Comparison of ENCODE assay signal across 9 mouse cellular contexts in genomic region chr14:34501447-34501803, GRCm38 (mm10). TPM values are rescaled to one million over a fixed set of nuclear protein-coding genes. Genes with fewer than 3 reads are reported as not detected.
DNase-seq lines count a peak whose midpoint lies in the region; ATAC-seq lines count a peak whose summit lies in the region.
"Had no signal": no experiment of that assay in that cellular context is flagged by ENCODE, and none has a peak within 500 bp of the region (broad histone marks: within the 10 kb centered on the region; RNA-seq: fewer than 3 reads in every experiment).

No protein-coding gene starts in this region.

- DNase-seq in heart, embryonic 10.5 days (ENCODE audit: low spot score): no peak
- no peak for DNase-seq in heart, postnatal 36 days
- peak; percentile 70 for DNase-seq in A20 (ENCODE audit: low read depth, low spot score)
- DNase-seq in embryonic facial prominence, embryonic 14.5 days (ENCODE audit: low spot score): peak; percentile 43
- DNase-seq in left cerebral cortex, postnatal 4 days: no peak
- DNase-seq in frontal cortex, postnatal 14 days (ENCODE audit: low spot score in 2 of 2): no peak

- no peak for ATAC-seq in embryonic facial prominence, embryonic 14.5 days (ENCODE audit: low read depth)
- ATAC-seq in limb, embryonic 13.5 days (ENCODE audit: low FRiP score, low read depth): no peak
- ATAC-seq in stomach, embryonic 15.5 days (ENCODE audit: insufficient read depth, low FRiP score, low read depth): no peak

- intact Hi-C loops in heart, postnatal 36 days (cut with DNase I): loop anchor here (1.0 to 2.0 kb wide), 2 partner anchors 15 to 42 kb away; no protein-coding TSS in a partner anchor
- intact Hi-C loops in left cerebral cortex, postnatal 4 days (cut with DNase I): loop anchor here (5.0 kb wide), 1 partner anchor 46 kb away; no protein-coding TSS in a partner anchor

- peak overlapping the region; percentile 65 for H3K4me2 ChIP-seq in embryonic facial prominence, embryonic 14.5 days (ENCODE audit: low read depth, low read length)
- H3K4me2 ChIP-seq in limb, embryonic 13.5 days (replicated peaks): peak overlapping the region; percentile 69
- peak overlapping the region; percentile 64 for H3K4me2 ChIP-seq in stomach, embryonic 15.5 days

- H3K9me3 ChIP-seq in heart, embryonic 10.5 days: no peaks in the 10 kb centered on the region
- no peaks in the 10 kb centered on the region for H3K9me3 ChIP-seq in embryonic facial prominence, embryonic 14.5 days (ENCODE audit: control insufficient read depth, low read length)
- no peaks in the 10 kb centered on the region for H3K9me3 ChIP-seq in limb, embryonic 13.5 days
- H3K9me3 ChIP-seq in stomach, embryonic 15.5 days: no peaks in the 10 kb centered on the region

- H3K36me3 ChIP-seq in heart, embryonic 10.5 days: no peaks in the 10 kb centered on the region
- no peaks in the 10 kb centered on the region for H3K36me3 ChIP-seq in embryonic facial prominence, embryonic 14.5 days (ENCODE audit: control insufficient read depth, insufficient read depth, low read length)
- no peaks in the 10 kb centered on the region for H3K36me3 ChIP-seq in limb, embryonic 13.5 days
- H3K36me3 ChIP-seq in stomach, embryonic 15.5 days: no peaks in the 10 kb centered on the region

- peak overlapping the region; percentile 100 for H3K9ac ChIP-seq in embryonic facial prominence, embryonic 14.5 days (ENCODE audit: low read depth, low read length)
- H3K9ac ChIP-seq in limb, embryonic 13.5 days: peak overlapping the region; percentile 99
- peak overlapping the region; percentile 98; the same call in 1 of the 2 replicates for H3K9ac ChIP-seq in stomach, embryonic 15.5 days

- under 1% methylated on average over 16 of the region's 16 CpGs for WGBS in heart, embryonic 10.5 days
- WGBS in embryonic facial prominence, embryonic 14.5 days: under 1% methylated on average over 16 of the region's 16 CpGs
- under 1% methylated on average over 16 of the region's 16 CpGs for WGBS in limb, embryonic 13.5 days
- under 1% methylated on average over 16 of the region's 16 CpGs for WGBS in stomach, embryonic 15.5 days

- peaks cover 60% of the 10 kb centered on the region for H3K4me1 ChIP-seq in heart, embryonic 10.5 days
- peaks cover 36% of the 10 kb centered on the region for H3K4me1 ChIP-seq in embryonic facial prominence, embryonic 14.5 days (ENCODE audit: control insufficient read depth, insufficient read depth, low read length)
- H3K4me1 ChIP-seq in limb, embryonic 13.5 days: peaks cover 51% of the 10 kb centered on the region
- H3K4me1 ChIP-seq in stomach, embryonic 15.5 days: peaks cover 6% of the 10 kb centered on the region; the same call in 1 of the 2 replicates

- H3K4me3 ChIP-seq in heart, embryonic 10.5 days: peak overlapping the region; percentile 96
- peak overlapping the region; percentile 98 for H3K4me3 ChIP-seq in embryonic facial prominence, embryonic 14.5 days (ENCODE audit: low read depth, low read length)
- H3K4me3 ChIP-seq in limb, embryonic 13.5 days: peak overlapping the region; percentile 83
- peak overlapping the region; percentile 92 for H3K4me3 ChIP-seq in stomach, embryonic 15.5 days (replicated peaks)

- no peaks in the 10 kb centered on the region for H3K27me3 ChIP-seq in heart, embryonic 10.5 days (ENCODE audit: insufficient read depth, poor library complexity, severe bottlenecking)
- H3K27me3 ChIP-seq in embryonic facial prominence, embryonic 14.5 days (replicated peaks; ENCODE audit: control insufficient read depth, insufficient read depth, low read length): no peaks in the 10 kb centered on the region
- H3K27me3 ChIP-seq in limb, embryonic 13.5 days: no peaks in the 10 kb centered on the region
- H3K27me3 ChIP-seq in stomach, embryonic 15.5 days (replicated peaks): no peaks in the 10 kb centered on the region

- peak overlapping the region; percentile 100 for H3K27ac ChIP-seq in heart, embryonic 10.5 days
- H3K27ac ChIP-seq in embryonic facial prominence, embryonic 14.5 days (replicated peaks; ENCODE audit: low read depth, low read length): peak overlapping the region; percentile 99
- peak overlapping the region; percentile 99 for H3K27ac ChIP-seq in limb, embryonic 13.5 days
- H3K27ac ChIP-seq in stomach, embryonic 15.5 days: peak overlapping the region; percentile 97

RNA-seq across cellular contexts. Expression of gene Bmpr1a, which starts 1.7 kb away (rescaled TPM):
- polyA plus RNA-seq in heart, embryonic 10.5 days (2016; fragmentation: Nextera tagmentation; extraction: Ambion mirVana): 48.0 and 48.9 TPM in 2 replicates
- total RNA-seq in heart, postnatal 36 days (2021): 10 to 100 TPM; 60.5 to 71.4 TPM
- 65.0 and 68.7 TPM in 2 replicates for polyA plus RNA-seq in embryonic facial prominence, embryonic 14.5 days (2014; fragmentation: Nextera tagmentation; extraction: Ambion mirVana)
- 63.1 and 71.3 TPM in 2 replicates for polyA plus RNA-seq in limb, embryonic 13.5 days (2015; fragmentation: Nextera tagmentation; extraction: Ambion mirVana)
- polyA plus RNA-seq in stomach, embryonic 15.5 days (2015; fragmentation: Nextera tagmentation; extraction: Ambion mirVana): 47.1 and 49.9 TPM in 2 replicates
- total RNA-seq in left cerebral cortex, postnatal 4 days (2021): 10 to 100 TPM; 37.9 to 47.0 TPM

RNA-seq across cellular contexts. Expression of gene 9230112D13Rik, which starts 21.2 kb away (rescaled TPM):
- not detected in 2 replicates for polyA plus RNA-seq in heart, embryonic 10.5 days (2016; fragmentation: Nextera tagmentation; extraction: Ambion mirVana)
- not detected for total RNA-seq in heart, postnatal 36 days (2021)
- polyA plus RNA-seq in embryonic facial prominence, embryonic 14.5 days (2014; fragmentation: Nextera tagmentation; extraction: Ambion mirVana): not detected in 2 replicates
- polyA plus RNA-seq in limb, embryonic 13.5 days (2015; fragmentation: Nextera tagmentation; extraction: Ambion mirVana): not detected in 2 replicates
- polyA plus RNA-seq in stomach, embryonic 15.5 days (2015; fragmentation: Nextera tagmentation; extraction: Ambion mirVana): not detected in 2 replicates
- total RNA-seq in left cerebral cortex, postnatal 4 days (2021): not detected
- total RNA-seq: layer of hippocampus, adult 18-20 months had no signal

Comparison
In these comparisons a context has a peak if more than half of its experiments do, and no peak if none do; other contexts are left out.
1. DNase-seq: peak in A20 (single experiment) and embryonic facial prominence, embryonic 14.5 days (single experiment); none in heart, embryonic 10.5 days (single experiment), heart, postnatal 36 days (0 of 2), left cerebral cortex, postnatal 4 days (single experiment) and frontal cortex, postnatal 14 days (0 of 2).
2. Peak in every context shown above with its lines, with median percentiles within 50 percentile points of each other: H3K27ac ChIP-seq, H3K4me3 ChIP-seq, H3K4me2 ChIP-seq and H3K9ac ChIP-seq.